Mouse (Mus musculus): ENCODE data around the gene Psmd11. TPM values are rescaled to one million over a fixed set of nuclear protein-coding genes. Genes with fewer than 3 reads are reported as not detected.

Gene Psmd11
- total and polyA plus RNA-seq, 3 experiments: 51.3 to 107 (median 98.4) TPM

GRCm38 (mm10) chr11:80504519-80505385 lies 76.3 kb downstream of the Psmd11 start:
- Histone ChIP-seq H3K9ac (ENCODE audit: low read depth, low read length) (no peak overlapping the region), H3K4me3 (no peak overlapping the region), H3K4me1 (ENCODE audit: control insufficient read depth, insufficient read depth, low read length) (no peaks in the 10 kb centered on the region; the same call in 1 of the 2 replicates), H3K27ac (no peak overlapping the region), H3K27me3 (ENCODE audit: control insufficient read depth, insufficient read depth, low read length) (no peaks in the 10 kb centered on the region), H3K36me3 (ENCODE audit: control insufficient read depth, insufficient read depth, low read length) (no peaks in the 10 kb centered on the region), H3K79me2 (replicated peaks; ENCODE audit: control insufficient read depth, insufficient read depth, low read length) (no peaks in the 10 kb centered on the region)
- 44% methylated on average over 6 of the region's 6 CpGs for WGBS
- TF ChIP-seq POLR2A (IDR thresholded peaks at IDR 0.05; ENCODE audit: insufficient read depth, low read depth, low read length) (no peak), CTCF (IDR thresholded peaks at IDR 0.05) (no peak), EP300 (IDR thresholded peaks at IDR 0.05; ENCODE audit: insufficient read depth, low read depth, low read length) (no peak)
- no peak for DNase-seq
- intact Hi-C loops (cut with DNase I): no loop called here

GRCm38 (mm10) chr11:80505581-80505980 lies 77.2 kb downstream of the Psmd11 start:
- Histone ChIP-seq H3K9ac (ENCODE audit: low read depth, low read length) (no peak overlapping the region), H3K79me2 (replicated peaks; ENCODE audit: control insufficient read depth, insufficient read depth, low read length) (no peaks in the 10 kb centered on the region), H3K27me3 (ENCODE audit: control insufficient read depth, insufficient read depth, low read length) (no peaks in the 10 kb centered on the region), H3K4me1 (ENCODE audit: control insufficient read depth, insufficient read depth, low read length) (no peaks in the 10 kb centered on the region), H3K27ac (no peak overlapping the region), H3K36me3 (ENCODE audit: control insufficient read depth, insufficient read depth, low read length) (no peaks in the 10 kb centered on the region), H3K4me3 (no peak overlapping the region)
- DNase-seq: no peak
- no peak for TF ChIP-seq EP300 (IDR thresholded peaks at IDR 0.05; ENCODE audit: insufficient read depth, low read depth, low read length)
- no peak for TF ChIP-seq CTCF (IDR thresholded peaks at IDR 0.05)
- no peak for TF ChIP-seq POLR2A (IDR thresholded peaks at IDR 0.05; ENCODE audit: insufficient read depth, low read depth, low read length)
- intact Hi-C loops (cut with DNase I): no loop called here
- WGBS: 51% methylated on average over 3 of the region's 3 CpGs

GRCm38 (mm10) chr11:80506483-80506882 lies 78.1 kb downstream of the Psmd11 start:
- no peak for DNase-seq
- no peaks in the 10 kb centered on the region for H3K36me3 ChIP-seq (ENCODE audit: control insufficient read depth, insufficient read depth, low read length)
- no peaks in the 10 kb centered on the region for H3K4me1 ChIP-seq (ENCODE audit: control insufficient read depth, insufficient read depth, low read length)
- no peaks in the 10 kb centered on the region for H3K27me3 ChIP-seq (ENCODE audit: control insufficient read depth, insufficient read depth, low read length)
- TF ChIP-seq POLR2A (IDR thresholded peaks at IDR 0.05; ENCODE audit: insufficient read depth, low read depth, low read length): no peak
- no peak for TF ChIP-seq CTCF (IDR thresholded peaks at IDR 0.05)
- TF ChIP-seq EP300 (IDR thresholded peaks at IDR 0.05; ENCODE audit: insufficient read depth, low read depth, low read length): no peak
- no peak overlapping the region for H3K27ac ChIP-seq
- H3K79me2 ChIP-seq (replicated peaks; ENCODE audit: control insufficient read depth, insufficient read depth, low read length): no peaks in the 10 kb centered on the region
- no peak overlapping the region for H3K4me3 ChIP-seq
- intact Hi-C loops (cut with DNase I): no loop called here
- H3K9ac ChIP-seq (ENCODE audit: low read depth, low read length): no peak overlapping the region

GRCm38 (mm10) chr11:80507791-80508190 lies 79.4 kb downstream of the Psmd11 start:
- Histone ChIP-seq H3K4me3 (no peak overlapping the region), H3K36me3 (ENCODE audit: control insufficient read depth, insufficient read depth, low read length) (no peaks in the 10 kb centered on the region), H3K27ac (no peak overlapping the region), H3K4me1 (ENCODE audit: control insufficient read depth, insufficient read depth, low read length) (no peaks in the 10 kb centered on the region), H3K79me2 (replicated peaks; ENCODE audit: control insufficient read depth, insufficient read depth, low read length) (no peaks in the 10 kb centered on the region), H3K9ac (ENCODE audit: low read depth, low read length) (no peak overlapping the region), H3K27me3 (ENCODE audit: control insufficient read depth, insufficient read depth, low read length) (no peaks in the 10 kb centered on the region)
- DNase-seq: no peak
- intact Hi-C loops (cut with DNase I): no loop called here
- TF ChIP-seq EP300 (IDR thresholded peaks at IDR 0.05; ENCODE audit: insufficient read depth, low read depth, low read length) (no peak), CTCF (IDR thresholded peaks at IDR 0.05) (no peak), POLR2A (IDR thresholded peaks at IDR 0.05; ENCODE audit: insufficient read depth, low read depth, low read length) (no peak)
- 92% methylated on average over 6 of the region's 6 CpGs for WGBS

- no peak for TF ChIP-seq CTCF (IDR thresholded peaks at IDR 0.05)
- no peak for TF ChIP-seq POLR2A (IDR thresholded peaks at IDR 0.05; ENCODE audit: insufficient read depth, low read depth, low read length)
- TF ChIP-seq EP300 (IDR thresholded peaks at IDR 0.05; ENCODE audit: insufficient read depth, low read depth, low read length): no peak
- Histone ChIP-seq H3K36me3 (ENCODE audit: control insufficient read depth, insufficient read depth, low read length) (no peaks in the 10 kb centered on the region), H3K27me3 (ENCODE audit: control insufficient read depth, insufficient read depth, low read length) (no peaks in the 10 kb centered on the region), H3K9ac (ENCODE audit: low read depth, low read length) (no peak overlapping the region; the same call in 1 of the 2 replicates), H3K4me3 (no peak overlapping the region), H3K27ac (no peak overlapping the region), H3K4me1 (ENCODE audit: control insufficient read depth, insufficient read depth, low read length) (no peaks in the 10 kb centered on the region), H3K79me2 (replicated peaks; ENCODE audit: control insufficient read depth, insufficient read depth, low read length) (no peaks in the 10 kb centered on the region)
- WGBS: 32% methylated on average over 19 of the region's 19 CpGs
- peak; percentile 40 to 56 for DNase-seq
- intact Hi-C loops (cut with DNase I): no loop called here
These were observed 80.2 kb downstream of the Psmd11 start for GRCm38 (mm10) chr11:80508361-80509175.

- intact Hi-C loops (cut with DNase I): no loop called here
- no peaks in the 10 kb centered on the region for H3K27me3 ChIP-seq (ENCODE audit: control insufficient read depth, insufficient read depth, low read length)
These were observed 80.7 kb downstream of the Psmd11 start for GRCm38 (mm10) chr11:80509176-80509506.

More at GRCm38 (mm10) chr11:80509176-80509506, 80.7 kb downstream of the Psmd11 start:
- no peak for DNase-seq
- Histone ChIP-seq H3K79me2 (replicated peaks; ENCODE audit: control insufficient read depth, insufficient read depth, low read length) (no peaks in the 10 kb centered on the region), H3K4me3 (no peak overlapping the region), H3K36me3 (ENCODE audit: control insufficient read depth, insufficient read depth, low read length) (no peaks in the 10 kb centered on the region), H3K27ac (no peak overlapping the region), H3K9ac (ENCODE audit: low read depth, low read length) (no peak overlapping the region; the same call in 1 of the 2 replicates), H3K4me1 (ENCODE audit: control insufficient read depth, insufficient read depth, low read length) (no peaks in the 10 kb centered on the region)
- TF ChIP-seq EP300 (IDR thresholded peaks at IDR 0.05; ENCODE audit: insufficient read depth, low read depth, low read length) (no peak), POLR2A (IDR thresholded peaks at IDR 0.05; ENCODE audit: insufficient read depth, low read depth, low read length) (no peak), CTCF (IDR thresholded peaks at IDR 0.05) (no peak)
- 70% methylated on average over 5 of the region's 5 CpGs for WGBS
